Mouse (Mus musculus) frontal cortex, postnatal 25 days (tissue): Measurements from ENCODE around the gene Lrsam1.

Experiments
- DNase-seq, 2 experiments: peaks; one replicate each; pipeline ENCODE4 v3.0.0; 2022; ENCODE audit warnings: low spot score in 2 of 2

Gene Lrsam1

DNA sequence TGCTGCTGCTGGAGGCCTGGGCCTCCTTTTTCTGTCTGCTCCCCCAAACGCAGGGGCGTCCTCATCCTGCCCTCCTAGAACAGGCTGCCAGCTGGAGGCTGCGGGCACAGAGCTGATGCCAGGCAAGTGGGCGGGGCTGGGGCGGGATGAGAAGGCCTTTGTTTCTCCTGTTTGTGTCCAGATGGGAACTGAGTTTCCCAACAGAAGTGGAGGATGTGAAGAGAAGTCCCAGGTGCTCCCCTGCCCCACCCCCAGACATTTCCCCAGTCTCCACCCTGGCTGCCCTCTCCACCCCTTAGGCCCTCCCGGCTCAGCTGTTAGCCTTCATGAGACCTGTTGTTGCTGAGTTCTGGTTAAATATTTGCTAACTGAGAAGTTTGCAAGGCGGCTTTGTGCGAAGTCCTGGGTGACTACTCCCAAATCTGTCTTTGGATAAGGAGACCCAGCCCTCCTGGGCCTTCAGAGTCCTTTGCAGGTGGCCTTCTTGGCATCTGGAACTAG, 65.8 kb downstream of the Lrsam1 start:
- no peak for DNase-seq

DNA sequence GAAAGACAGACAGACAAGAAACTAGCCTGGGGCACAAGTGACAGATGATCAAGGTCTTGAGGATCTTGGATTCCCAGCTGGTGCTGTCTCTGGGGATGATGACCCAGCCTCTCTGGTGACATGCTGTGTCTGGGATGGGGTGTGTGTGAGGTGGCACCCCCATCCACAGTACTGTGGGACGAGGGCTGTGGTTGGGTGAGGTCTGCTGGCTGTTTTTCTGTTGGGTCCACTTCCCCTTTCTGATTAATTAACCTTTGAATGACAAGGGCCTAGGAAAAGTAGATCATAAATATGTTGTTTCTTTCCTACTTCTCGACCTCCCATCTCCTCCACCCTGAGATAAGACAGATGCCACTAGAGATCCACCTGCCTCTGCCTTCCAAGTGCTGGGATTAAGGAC, 67.3 kb downstream of the Lrsam1 start:
- DNase-seq = no peak

DNA sequence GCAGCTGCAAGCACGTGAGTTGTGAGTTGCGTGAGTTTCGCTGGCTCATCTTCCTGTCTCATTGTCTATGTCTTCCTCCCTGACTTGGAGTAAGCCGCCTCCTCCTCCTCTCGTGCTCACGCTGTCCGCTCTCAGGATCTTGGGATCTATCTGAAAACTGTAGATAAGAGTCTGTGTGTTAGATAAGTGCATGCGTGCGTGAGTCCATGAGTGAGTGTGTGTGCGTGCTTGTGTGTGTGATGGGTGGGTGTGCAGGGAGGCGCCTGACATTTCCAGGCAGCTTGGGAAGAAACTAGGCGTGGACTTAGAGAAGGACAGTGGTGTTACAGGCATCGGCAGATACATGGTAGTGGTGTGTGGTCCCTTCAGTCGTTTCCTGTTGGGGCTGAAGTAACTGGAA, 68.9 kb downstream of the Lrsam1 start:
- DNase-seq = no peak

DNA sequence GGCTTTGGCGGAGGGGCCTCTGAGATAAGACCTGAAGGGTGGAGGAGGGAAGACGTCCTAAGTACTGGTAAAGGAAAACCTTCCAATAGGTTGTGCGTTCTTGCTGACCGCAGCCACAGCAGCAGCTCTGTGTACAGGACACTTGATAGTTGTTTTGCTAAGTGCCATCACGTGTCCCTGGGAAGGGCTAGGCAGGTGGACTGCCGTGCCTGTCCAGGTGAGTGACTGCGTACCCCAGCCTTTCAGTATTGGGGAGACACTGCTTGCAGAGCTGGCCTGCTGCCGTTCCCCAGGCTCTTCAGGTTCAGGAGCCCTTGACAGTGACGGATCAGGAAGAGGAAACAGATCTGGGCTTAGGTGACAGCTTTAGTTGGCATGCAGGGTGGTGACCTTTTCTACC, 70.1 kb downstream of the Lrsam1 start:
- DNase-seq = no peak

DNA sequence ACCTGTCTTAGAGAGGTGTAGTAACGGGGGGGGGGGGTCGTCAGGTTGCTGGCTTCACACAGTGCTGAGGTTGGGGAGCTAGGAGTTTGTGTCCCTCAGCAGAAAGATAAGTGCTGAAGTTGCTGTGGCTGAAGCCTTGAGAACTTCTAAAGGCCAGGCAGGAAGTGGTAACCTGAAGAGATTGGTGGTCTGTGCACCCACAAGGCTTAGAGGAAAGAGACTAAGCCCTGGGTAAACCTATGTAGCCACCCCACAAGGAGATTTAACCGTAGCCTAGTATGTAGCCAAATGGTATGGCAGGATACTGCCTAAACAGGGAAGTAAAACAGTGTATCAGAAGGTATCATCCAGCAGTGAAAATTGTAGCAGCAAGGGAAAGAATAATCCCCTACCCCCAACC, 71.1 kb downstream of the Lrsam1 start:
- DNase-seq = no peak

DNA sequence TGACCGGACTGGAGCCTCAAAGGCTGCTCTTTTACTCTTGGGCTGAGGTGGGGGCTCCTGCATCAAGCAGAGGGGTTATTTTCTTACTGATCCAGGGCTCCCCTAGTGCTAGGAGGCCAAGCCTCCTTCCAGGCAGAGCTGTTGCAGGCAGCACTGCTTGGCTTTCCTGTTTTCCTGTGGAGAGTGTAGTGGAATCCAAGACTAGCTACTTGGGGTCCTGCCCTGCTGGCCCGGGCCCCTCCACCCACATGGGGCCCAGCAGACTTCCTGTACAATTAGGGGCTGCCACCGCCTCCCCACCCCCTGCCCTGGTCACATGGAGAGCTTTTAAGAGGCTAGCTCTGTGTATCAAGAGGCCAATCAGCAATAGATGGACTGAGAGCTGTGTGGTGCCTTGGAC, 72.9 kb downstream of the Lrsam1 start:
- no peak for DNase-seq

DNA sequence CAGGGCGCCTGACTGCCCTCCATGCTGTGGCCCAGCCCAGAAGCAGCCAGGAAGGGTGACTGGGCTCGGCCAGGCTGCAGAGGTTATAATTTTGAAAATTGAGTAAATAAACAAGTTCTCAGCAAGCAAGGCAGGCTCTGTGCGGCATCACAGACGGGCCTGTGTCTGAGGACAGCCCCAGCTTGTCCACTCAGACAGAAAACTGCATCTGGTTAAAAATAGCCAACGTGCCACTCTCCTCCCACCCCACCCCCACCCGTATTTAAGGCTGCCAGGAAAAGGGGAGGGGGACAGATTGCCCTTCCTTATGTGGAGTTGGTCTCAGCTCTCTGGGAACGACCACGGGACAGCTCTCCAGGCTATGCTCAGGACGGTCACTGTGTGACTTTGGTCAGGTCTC, 73.4 kb downstream of the Lrsam1 start:
- DNase-seq = no peak

DNA sequence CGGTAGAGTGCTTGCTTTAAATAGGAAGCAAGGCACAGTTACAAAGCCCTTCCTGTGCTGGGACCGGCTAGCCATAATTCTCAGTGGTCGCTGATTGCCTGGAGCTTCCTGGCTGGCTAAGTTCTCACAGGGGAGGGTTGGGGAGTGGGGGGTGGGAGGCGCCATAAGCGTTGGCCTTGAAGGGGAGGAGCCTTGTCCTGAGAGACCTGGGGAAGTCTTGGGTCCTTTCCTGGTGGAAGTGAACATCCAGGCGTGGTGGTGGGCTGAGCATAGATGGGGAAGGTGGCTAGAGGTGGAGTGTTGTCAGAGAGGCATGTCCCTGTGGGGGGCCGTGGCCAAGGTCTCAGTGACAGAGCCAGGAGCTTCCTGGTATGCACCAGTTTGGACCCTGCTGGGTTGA, 76.7 kb downstream of the Lrsam1 start:
- DNase-seq = no peak

DNA sequence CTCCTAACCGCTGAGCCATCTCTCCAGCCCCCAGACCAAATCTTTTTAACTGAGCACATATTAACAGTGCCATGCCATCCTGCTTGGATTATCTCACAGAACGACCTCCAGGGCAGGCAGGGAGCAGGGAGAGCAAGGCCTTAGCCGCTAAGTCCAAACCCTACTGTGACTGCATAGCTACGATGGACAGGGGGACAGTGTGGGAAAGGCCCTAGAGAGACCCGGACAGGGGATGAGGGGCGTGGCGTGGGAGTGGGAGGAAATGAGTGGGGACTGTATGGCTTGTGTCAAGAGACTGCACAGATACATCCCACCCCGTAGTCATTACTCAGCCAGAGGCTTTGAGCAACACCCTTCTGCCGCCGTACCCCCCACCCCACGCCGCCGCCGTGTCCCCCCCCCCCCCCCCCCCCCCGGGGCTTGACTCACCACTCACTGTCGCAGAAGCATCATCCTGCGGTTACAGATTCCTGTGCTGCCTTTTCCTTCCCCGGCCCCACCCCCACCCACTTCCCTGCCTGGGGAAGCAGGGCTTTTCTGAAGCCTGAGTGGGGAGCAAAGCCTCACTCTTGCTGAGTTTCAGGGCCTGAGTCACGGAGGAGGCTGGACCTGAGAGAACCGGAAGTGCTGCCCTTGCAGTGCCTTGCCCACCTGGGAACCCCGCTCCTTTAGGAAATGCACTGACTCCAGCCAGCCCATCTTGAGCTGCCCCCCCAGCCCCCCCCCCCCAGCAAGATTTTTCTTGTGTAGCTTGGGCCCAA, 79.0 kb downstream of the Lrsam1 start:
- DNase-seq = no peak

DNA sequence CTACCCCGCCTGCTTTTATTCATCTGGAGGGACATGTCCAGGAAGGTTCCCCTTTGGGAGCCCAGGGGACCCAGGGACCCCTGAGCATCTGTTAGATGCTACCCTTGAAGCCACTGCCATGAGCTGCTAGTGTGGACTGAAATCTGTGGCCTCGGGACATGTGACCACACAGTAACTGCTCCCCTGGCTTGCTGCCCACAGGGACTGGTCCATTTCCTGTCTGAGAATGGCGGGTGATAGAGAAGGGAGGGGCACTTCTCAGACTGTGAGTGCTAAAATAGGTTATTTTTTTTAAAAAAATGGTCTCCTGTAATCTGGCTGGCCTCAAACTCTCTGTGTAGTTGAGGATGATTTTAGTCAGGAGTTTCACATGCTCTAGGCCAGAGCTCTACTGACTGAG, 79.7 kb downstream of the Lrsam1 start:
- no peak for DNase-seq

DNA sequence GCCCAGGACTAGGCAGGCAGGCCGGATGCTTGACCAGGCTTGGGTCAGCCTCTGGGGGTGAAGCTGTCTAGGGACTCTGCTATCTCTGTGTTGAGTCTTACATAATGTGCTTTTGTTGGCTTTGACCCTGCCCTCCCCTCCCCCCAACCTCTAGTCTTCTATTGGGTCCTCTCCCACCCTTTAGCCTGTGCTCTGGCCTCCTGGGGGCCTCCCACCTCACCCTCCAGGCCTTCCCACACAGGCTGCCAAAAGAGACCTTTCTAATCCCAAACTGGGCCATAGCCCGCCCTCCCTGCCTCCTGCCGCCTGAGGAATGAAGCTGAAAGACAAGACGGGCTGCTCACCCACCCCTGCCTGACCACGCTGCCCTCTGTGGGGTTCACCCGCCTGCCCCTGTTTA, 80.4 kb downstream of the Lrsam1 start:
- no peak for DNase-seq

DNA sequence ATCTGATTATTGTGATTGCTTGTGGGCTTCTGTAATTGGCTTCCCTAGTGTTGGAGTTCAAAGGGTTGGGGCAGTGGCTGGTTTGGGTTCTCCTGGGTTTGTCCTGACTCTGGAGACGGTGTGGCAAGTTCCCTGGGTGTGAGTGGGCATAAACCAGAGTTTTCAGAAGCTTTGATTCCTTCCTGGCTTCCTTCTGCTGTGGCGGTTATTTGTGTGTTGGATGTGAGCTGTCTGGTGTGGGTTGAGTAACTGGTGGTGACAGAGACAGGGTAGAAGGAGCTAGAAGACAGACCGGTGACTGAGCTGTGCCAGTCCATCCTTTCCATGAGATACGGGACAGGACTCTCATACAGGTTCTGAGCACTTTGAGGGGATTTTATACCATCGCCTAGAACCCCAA, 81.8 kb downstream of the Lrsam1 start:
- no peak for DNase-seq

DNA sequence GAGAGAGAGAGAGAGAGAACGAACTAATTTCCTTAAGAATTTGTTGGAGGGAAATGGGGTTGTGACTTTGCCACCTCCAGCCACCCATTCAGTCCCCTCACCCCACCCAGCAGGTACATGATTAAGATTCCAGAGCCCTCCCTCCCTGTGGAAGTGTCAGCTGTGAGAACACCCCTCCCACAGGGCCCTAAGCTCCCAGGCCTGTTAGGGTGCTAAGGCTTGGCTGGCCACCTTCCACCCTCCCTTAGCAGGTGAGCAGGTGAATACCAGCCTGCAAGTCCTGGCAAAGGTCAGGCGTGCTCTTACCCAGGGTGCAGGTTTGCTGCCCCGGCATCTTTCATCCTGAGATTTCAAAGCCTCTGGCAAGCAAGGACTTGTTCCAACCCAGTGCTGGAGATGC, 83.0 kb downstream of the Lrsam1 start:
- DNase-seq = no peak

DNA sequence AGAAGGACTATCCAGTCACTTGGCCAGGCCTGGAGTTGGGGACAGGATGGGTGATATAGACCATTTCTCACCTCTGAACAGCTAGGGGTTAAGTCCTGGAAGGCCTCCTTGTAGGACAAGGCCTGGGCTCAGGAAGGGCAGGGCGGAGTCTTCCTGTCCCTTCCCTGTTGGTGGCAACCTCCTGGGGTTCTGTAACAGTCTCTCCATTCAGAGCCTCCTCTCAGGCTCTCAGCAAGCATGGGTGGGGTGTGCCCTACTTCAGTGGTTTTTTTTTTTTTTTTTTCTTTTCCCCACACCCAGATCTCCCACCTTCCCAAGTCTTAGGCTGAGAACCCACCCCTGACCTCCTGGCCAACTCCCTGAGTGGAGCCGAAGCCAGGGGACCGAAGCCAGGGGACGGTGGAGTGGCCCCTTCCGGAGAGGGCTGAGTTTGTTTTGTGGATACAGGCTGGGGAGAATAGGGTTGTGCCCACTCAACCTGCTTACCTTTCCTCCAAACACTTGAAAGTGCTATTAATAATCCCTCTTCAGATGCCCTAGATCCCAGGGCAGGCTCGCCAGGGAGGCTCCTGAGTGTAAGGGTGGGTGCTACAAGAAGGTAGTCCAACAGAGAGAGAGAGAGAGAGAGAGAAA, 83.5 kb downstream of the Lrsam1 start:
- DNase-seq = no peak

DNA sequence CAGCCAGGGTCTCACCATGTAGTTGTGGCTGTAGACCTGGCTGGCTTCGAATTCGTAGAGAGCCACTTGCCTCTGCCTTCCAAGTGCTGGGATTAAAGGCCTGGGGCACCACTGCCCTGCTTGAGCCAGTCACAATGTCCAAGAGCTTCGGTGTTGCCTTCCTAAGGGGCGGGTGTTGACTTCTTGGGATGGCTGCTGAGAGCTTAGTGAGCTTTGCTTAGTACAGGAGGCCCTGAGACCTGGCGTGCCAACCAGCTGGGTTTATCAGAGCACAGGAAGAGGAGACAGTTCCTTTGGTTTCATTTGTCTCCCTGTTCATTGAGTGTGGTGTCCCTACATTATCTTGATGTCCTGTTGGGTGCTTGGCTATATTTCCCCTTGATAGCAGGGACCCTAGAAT, 84.1 kb downstream of the Lrsam1 start:
- no peak for DNase-seq

DNA sequence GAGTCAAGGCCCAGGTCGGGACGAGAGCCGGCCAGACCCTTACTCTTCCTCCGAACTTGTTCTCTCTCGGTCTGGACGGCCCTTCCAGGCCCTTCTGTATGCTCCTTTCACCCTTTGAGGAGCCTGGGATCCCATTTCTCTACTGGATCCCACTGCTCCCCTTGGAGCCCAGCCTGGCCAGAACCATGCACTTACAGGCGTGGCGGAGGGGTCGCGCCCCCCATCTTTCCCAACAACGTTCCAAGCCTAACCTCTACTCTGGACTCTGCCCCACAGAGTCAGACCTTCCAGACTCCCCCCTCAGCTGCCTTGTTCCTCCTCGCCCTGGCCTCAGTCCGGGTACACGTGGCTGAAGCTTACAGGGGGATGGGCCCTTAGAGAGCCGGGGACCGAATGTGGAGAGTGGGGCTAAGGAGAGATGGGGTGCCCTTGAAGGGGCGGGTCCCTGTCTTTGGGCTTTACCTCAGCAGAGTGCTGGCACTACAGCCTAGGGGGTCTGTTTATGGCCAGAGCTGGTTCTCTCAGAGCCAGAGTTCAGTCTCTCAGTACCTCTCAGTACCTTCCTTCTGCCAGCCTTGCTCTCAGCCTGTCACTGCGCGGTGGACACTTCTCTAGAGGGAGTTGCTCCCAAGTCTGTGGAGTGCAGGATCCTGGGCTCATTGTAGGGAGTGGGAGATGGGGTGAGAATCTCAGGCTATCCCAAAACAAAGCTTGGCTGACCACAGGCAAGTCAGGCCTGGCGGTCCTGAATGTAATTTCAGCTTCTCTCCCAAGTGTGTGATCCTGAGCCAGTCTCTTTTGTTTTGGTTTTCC, 84.7 kb downstream of the Lrsam1 start:
- DNase-seq = no peak

DNA sequence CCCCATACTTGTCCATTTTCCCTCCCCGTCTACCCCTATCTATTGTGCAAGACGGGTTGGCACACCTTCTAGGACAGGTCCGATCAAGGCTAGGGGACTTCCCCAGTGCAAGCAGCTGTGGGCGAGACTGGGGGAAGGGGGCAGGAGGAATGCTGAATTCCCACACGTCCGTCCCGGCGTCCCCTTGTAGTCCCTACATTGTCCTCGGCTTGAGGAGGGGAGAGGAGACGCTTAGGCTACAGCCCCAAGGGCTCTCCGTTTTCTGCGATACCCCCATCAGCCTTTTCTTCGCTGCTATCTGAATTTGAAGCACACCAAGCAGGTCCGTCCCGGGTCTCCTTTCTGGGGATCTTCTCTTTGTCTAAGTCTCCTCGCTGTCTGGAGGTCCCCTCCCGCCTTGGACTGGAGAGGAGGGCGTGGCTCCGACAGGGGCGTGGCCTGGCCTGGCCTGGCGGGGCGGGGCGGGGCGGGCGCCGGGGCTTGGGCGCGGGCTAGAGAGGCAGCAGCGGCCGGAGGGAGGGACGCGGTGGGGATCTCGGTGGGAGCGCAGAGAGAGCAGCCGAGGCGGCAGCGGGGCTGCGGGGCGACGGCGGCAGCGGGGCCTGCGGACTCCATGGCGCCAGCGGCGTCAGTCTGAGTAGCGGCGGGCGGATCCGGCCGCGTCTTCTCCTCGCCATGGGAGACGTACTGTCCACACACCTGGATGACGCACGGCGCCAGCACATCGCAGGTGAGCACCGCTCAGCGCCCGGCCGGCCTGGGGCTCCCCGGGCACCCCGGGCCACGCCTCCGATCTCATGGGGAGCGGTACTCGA, 85.5 kb downstream of the Lrsam1 start, which contains the start of gene Fam129b:
TSS of gene Fam129b (plus strand) at position 440 of the 815 bp plus-strand sequence.
- peak; percentile 46 to 58 for DNase-seq
